Mouse (Mus musculus): ENCODE data around the gene Cracr2b. TPM values are rescaled to one million over a fixed set of nuclear protein-coding genes. Genes with fewer than 3 reads are reported as not detected.

The Cracr2b gene
- polyA plus RNA-seq, 1 experiment from 2014 or later, result 20.2 TPM

DNA sequence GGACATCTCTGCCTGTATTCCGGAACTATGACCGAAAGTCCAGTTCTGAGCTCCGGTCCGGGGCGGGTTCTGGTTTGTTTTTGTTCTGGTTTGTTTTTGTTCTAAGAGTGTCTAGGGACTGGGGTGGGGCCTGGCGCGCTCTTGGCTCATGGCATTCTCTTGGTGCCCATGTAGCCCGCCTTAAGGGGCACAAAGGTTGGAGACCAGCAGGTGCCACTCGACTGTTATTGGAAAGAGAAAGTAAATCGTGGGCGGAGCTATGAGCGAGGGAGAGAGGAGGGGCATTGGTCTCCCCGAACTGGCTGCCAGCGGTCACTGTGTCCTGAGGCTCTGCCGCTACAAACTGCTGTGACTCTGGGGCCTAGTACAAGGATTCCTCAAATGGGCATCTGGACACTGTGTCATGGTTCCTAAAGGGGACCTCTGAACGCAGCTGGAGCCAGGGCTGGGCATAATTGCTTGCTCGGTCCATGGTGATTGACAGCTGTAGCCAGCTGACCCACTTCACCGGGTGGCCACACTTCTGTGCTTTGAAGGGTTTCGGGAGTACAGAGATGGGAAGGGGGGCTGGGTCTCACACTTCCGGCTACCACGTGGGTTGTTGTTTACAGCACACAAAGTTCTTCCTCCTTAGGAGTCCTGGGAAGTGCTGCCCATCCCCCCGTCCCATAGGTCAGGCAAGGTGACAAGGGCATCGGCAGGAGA lies 5.1 kb upstream of the Cracr2b start:
- Histone ChIP-seq H3K36me3 (ENCODE audit: control insufficient read depth, insufficient read depth, low read length) (peaks cover 20% of the 10 kb centered on the region), H3K27me3 (ENCODE audit: control insufficient read depth, insufficient read depth, low read length) (no peaks in the 10 kb centered on the region), H3K9me3 (ENCODE audit: control insufficient read depth, low read depth, low read length) (no peaks in the 10 kb centered on the region), H3K4me2 (replicated peaks; ENCODE audit: low read depth, low read length) (peak overlapping the region; percentile 93), H3K4me3 (ENCODE audit: low read depth, low read length) (peak overlapping the region; percentile 74), H3K27ac (ENCODE audit: low read length) (peak overlapping the region; percentile 55; the same call in 1 of the 2 replicates), H3K4me1 (ENCODE audit: control insufficient read depth, insufficient read depth, low read length) (peaks cover 12% of the 10 kb centered on the region; the same call in 1 of the 2 replicates), H3K9ac (replicated peaks; ENCODE audit: low read depth, low read length) (peak overlapping the region; percentile 48)
- WGBS, result 2% methylated on average over 23 of the region's 23 CpGs
- ATAC-seq (ENCODE audit: insufficient number of reproducible peaks, insufficient read depth, low FRiP score, low read depth), result peak; percentile 24

DNA sequence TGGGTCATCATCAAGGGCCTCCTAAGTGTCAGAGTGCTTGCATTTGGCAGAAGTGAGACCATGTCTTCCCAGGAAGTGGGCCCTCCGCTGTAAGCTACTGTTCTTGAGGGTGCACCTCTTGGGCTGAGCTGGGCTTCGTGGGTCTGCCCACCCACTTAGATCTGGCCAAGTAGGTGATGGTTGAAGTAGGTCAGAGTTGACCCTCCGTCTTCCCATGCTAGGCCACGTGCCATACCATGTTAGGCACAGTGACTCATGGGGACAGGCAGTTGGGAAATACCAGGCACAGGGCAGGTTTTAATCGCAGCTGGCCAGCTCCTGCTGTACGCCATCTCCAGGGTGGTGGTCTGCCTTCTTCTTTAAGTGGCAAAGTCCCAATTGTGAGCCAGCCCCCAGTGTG lies 4.2 kb upstream of the Cracr2b start:
- no peak for ATAC-seq (ENCODE audit: insufficient number of reproducible peaks, insufficient read depth, low FRiP score, low read depth)
- no peak overlapping the region for H3K4me2 ChIP-seq (replicated peaks; ENCODE audit: low read depth, low read length)
- no peaks in the 10 kb centered on the region for H3K9me3 ChIP-seq (ENCODE audit: control insufficient read depth, low read depth, low read length)
- no peak overlapping the region for H3K4me3 ChIP-seq (ENCODE audit: low read depth, low read length)
- WGBS, result 85% methylated on average over 6 of the region's 6 CpGs
- no peak overlapping the region for H3K9ac ChIP-seq (replicated peaks; ENCODE audit: low read depth, low read length)
- peaks cover 11% of the 10 kb centered on the region; the same call in 1 of the 2 replicates for H3K36me3 ChIP-seq (ENCODE audit: control insufficient read depth, insufficient read depth, low read length)
- peaks cover 22% of the 10 kb centered on the region for H3K4me1 ChIP-seq (ENCODE audit: control insufficient read depth, insufficient read depth, low read length)
- H3K27ac ChIP-seq (ENCODE audit: low read length), result no peak overlapping the region
- no peaks in the 10 kb centered on the region for H3K27me3 ChIP-seq (ENCODE audit: control insufficient read depth, insufficient read depth, low read length)

DNA sequence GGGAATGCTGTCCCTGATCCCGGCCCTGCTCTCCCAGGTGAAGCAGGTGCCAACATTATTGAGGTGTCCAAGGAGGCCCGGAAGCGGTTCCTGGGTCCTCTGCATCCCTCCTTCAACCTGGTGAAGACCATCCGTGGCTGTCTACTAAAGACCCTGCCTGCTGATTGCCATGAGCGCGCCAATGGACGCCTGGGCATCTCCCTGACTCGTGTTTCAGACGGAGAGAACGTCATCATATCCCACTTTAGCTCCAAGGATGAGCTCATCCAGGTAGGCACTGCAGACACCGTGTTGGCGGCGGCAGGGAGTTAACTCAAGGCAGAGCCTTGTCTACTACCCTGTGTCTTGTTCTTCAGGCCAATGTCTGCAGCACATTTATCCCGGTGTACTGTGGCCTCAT lies 3.7 kb upstream of the Cracr2b start:
- H3K27me3 ChIP-seq (ENCODE audit: control insufficient read depth, insufficient read depth, low read length), result peaks cover 3% of the 10 kb centered on the region; the same call in 1 of the 2 replicates
- H3K4me3 ChIP-seq (ENCODE audit: low read depth, low read length), result no peak overlapping the region
- WGBS, result 91% methylated on average over 14 of the region's 14 CpGs
- no peak overlapping the region for H3K9ac ChIP-seq (replicated peaks; ENCODE audit: low read depth, low read length)
- no peak overlapping the region for H3K27ac ChIP-seq (ENCODE audit: low read length)
- H3K36me3 ChIP-seq (ENCODE audit: control insufficient read depth, insufficient read depth, low read length), result peaks cover 6% of the 10 kb centered on the region; the same call in 1 of the 2 replicates
- no peak for ATAC-seq (ENCODE audit: insufficient number of reproducible peaks, insufficient read depth, low FRiP score, low read depth)
- no peak overlapping the region for H3K4me2 ChIP-seq (replicated peaks; ENCODE audit: low read depth, low read length)
- H3K4me1 ChIP-seq (ENCODE audit: control insufficient read depth, insufficient read depth, low read length), result peaks cover 23% of the 10 kb centered on the region
- H3K9me3 ChIP-seq (ENCODE audit: control insufficient read depth, low read depth, low read length), result no peaks in the 10 kb centered on the region

DNA sequence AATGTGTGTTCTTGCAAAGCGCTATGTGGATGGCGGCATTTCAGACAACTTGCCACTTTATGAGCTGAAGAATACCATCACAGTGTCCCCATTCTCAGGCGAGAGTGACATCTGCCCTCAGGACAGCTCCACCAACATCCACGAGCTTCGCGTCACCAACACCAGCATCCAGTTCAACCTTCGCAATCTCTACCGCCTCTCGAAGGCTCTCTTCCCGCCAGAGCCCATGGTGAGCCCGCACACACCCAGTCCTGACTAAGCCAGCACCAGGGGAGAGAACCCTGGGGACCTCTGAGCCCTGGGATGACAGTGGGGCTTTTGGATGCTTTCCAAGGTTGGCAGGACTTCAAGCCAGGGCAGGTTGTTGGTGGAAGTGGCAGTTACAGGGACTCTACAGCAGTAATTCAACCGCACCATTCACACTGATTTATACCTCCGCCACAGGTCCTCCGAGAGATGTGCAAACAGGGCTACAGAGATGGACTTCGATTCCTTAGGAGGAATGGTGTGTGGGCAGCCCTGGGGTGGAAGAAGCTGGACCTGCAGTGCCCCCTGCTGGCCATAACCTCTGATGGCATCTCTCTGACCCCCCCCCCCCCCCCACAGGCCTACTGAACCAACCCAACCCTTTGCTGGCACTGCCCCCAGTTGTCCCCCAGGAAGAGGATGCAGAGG lies 2.8 kb upstream of the Cracr2b start:
- no peak overlapping the region for H3K4me2 ChIP-seq (replicated peaks; ENCODE audit: low read depth, low read length)
- no peak overlapping the region for H3K4me3 ChIP-seq (ENCODE audit: low read depth, low read length)
- no peak for ATAC-seq (ENCODE audit: insufficient number of reproducible peaks, insufficient read depth, low FRiP score, low read depth)
- peaks cover 9% of the 10 kb centered on the region; the same call in 1 of the 2 replicates for H3K27me3 ChIP-seq (ENCODE audit: control insufficient read depth, insufficient read depth, low read length)
- H3K27ac ChIP-seq (ENCODE audit: low read length), result no peak overlapping the region
- peaks cover 6% of the 10 kb centered on the region; the same call in 1 of the 2 replicates for H3K36me3 ChIP-seq (ENCODE audit: control insufficient read depth, insufficient read depth, low read length)
- no peaks in the 10 kb centered on the region for H3K9me3 ChIP-seq (ENCODE audit: control insufficient read depth, low read depth, low read length)
- H3K4me1 ChIP-seq (ENCODE audit: control insufficient read depth, insufficient read depth, low read length), result peaks cover 23% of the 10 kb centered on the region
- WGBS, result 72% methylated on average over 15 of the region's 15 CpGs
- no peak overlapping the region for H3K9ac ChIP-seq (replicated peaks; ENCODE audit: low read depth, low read length)

DNA sequence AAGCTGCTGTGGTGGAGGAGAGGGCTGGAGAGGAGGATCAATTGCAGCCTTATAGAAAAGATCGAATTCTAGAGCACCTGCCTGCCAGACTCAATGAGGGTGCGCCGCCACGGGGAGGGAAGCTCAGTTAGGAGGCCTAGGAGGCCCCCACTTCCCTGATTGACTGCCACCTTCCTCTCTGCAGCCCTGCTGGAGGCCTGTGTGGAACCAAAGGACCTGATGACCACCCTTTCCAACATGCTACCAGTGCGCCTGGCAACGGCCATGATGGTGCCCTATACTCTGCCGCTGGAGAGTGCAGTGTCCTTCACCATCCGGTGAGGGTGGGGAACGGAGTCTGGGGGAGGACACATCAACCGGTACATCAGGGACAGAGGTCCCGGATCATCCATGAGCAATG lies 2.2 kb upstream of the Cracr2b start:
- H3K27ac ChIP-seq (ENCODE audit: low read length), result no peak overlapping the region
- no peak overlapping the region for H3K4me2 ChIP-seq (replicated peaks; ENCODE audit: low read depth, low read length)
- ATAC-seq (ENCODE audit: insufficient number of reproducible peaks, insufficient read depth, low FRiP score, low read depth), result no peak
- 89% methylated on average over 11 of the region's 11 CpGs for WGBS
- H3K27me3 ChIP-seq (ENCODE audit: control insufficient read depth, insufficient read depth, low read length), result peaks cover 12% of the 10 kb centered on the region; the same call in 1 of the 2 replicates
- no peak overlapping the region for H3K4me3 ChIP-seq (ENCODE audit: low read depth, low read length)
- H3K36me3 ChIP-seq (ENCODE audit: control insufficient read depth, insufficient read depth, low read length), result peaks cover 6% of the 10 kb centered on the region; the same call in 1 of the 2 replicates
- H3K9me3 ChIP-seq (ENCODE audit: control insufficient read depth, low read depth, low read length), result no peaks in the 10 kb centered on the region
- no peak overlapping the region for H3K9ac ChIP-seq (replicated peaks; ENCODE audit: low read depth, low read length)
- H3K4me1 ChIP-seq (ENCODE audit: control insufficient read depth, insufficient read depth, low read length), result peaks cover 23% of the 10 kb centered on the region

DNA sequence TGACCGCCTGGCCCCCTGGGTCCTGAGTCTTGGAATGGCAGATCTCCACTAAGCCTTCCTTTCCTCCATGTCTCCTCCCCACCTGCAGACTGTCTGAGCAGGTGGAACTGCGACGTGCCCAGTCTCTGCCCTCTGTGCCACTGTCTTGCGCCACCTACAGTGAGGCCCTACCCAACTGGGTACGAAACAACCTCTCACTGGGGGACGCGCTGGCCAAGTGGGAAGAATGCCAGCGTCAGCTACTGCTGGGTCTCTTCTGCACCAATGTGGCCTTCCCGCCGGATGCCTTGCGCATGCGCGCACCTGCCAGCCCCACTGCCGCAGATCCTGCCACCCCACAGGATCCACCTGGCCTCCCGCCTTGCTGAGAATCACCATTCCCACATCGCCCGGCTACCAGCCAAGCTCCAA lies 1.6 kb upstream of the Cracr2b start:
- Histone ChIP-seq H3K4me2 (replicated peaks; ENCODE audit: low read depth, low read length) (no peak overlapping the region), H3K4me1 (ENCODE audit: control insufficient read depth, insufficient read depth, low read length) (peaks cover 24% of the 10 kb centered on the region), H3K36me3 (ENCODE audit: control insufficient read depth, insufficient read depth, low read length) (peaks cover 6% of the 10 kb centered on the region; the same call in 1 of the 2 replicates), H3K27ac (ENCODE audit: low read length) (no peak overlapping the region), H3K4me3 (ENCODE audit: low read depth, low read length) (no peak overlapping the region), H3K9me3 (ENCODE audit: control insufficient read depth, low read depth, low read length) (no peaks in the 10 kb centered on the region), H3K9ac (replicated peaks; ENCODE audit: low read depth, low read length) (no peak overlapping the region), H3K27me3 (ENCODE audit: control insufficient read depth, insufficient read depth, low read length) (peaks cover 18% of the 10 kb centered on the region; the same call in 1 of the 2 replicates)
- WGBS, result 89% methylated on average over 17 of the region's 17 CpGs
- ATAC-seq (ENCODE audit: insufficient number of reproducible peaks, insufficient read depth, low FRiP score, low read depth), result no peak

DNA sequence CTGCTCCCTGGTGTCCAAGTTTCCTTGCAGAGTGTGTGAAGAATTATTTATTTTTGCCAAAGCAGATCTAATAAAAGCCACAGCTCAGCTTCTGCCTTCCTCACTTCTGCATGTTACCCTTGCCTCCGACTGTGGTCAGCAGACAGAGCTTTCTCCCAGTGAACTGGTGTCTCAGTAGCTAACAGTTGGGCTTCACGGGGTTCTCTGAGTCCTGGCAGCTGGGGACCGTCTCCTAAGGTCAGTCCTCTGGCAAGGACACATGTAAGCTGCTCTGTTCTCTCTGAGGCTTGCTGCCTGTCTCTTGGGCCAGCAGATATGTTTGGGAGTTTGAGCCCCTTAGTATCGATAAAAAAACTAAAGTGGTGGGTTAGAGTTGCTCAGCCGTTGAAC lies 898 bp upstream of the Cracr2b start:
- Histone ChIP-seq H3K27me3 (ENCODE audit: control insufficient read depth, insufficient read depth, low read length) (peaks cover 19% of the 10 kb centered on the region; the same call in 1 of the 2 replicates), H3K4me2 (replicated peaks; ENCODE audit: low read depth, low read length) (no peak overlapping the region), H3K9me3 (ENCODE audit: control insufficient read depth, low read depth, low read length) (no peaks in the 10 kb centered on the region), H3K27ac (ENCODE audit: low read length) (0 out of 2 replicates have a peak overlapping the region, but pooled peaks have one; percentile 6), H3K36me3 (ENCODE audit: control insufficient read depth, insufficient read depth, low read length) (peaks cover 6% of the 10 kb centered on the region; the same call in 1 of the 2 replicates), H3K9ac (replicated peaks; ENCODE audit: low read depth, low read length) (no peak overlapping the region), H3K4me1 (ENCODE audit: control insufficient read depth, insufficient read depth, low read length) (peaks cover 30% of the 10 kb centered on the region), H3K4me3 (ENCODE audit: low read depth, low read length) (no peak overlapping the region)
- 45% methylated on average over 5 of the region's 5 CpGs for WGBS
- ATAC-seq (ENCODE audit: insufficient number of reproducible peaks, insufficient read depth, low FRiP score, low read depth), result no peak

DNA sequence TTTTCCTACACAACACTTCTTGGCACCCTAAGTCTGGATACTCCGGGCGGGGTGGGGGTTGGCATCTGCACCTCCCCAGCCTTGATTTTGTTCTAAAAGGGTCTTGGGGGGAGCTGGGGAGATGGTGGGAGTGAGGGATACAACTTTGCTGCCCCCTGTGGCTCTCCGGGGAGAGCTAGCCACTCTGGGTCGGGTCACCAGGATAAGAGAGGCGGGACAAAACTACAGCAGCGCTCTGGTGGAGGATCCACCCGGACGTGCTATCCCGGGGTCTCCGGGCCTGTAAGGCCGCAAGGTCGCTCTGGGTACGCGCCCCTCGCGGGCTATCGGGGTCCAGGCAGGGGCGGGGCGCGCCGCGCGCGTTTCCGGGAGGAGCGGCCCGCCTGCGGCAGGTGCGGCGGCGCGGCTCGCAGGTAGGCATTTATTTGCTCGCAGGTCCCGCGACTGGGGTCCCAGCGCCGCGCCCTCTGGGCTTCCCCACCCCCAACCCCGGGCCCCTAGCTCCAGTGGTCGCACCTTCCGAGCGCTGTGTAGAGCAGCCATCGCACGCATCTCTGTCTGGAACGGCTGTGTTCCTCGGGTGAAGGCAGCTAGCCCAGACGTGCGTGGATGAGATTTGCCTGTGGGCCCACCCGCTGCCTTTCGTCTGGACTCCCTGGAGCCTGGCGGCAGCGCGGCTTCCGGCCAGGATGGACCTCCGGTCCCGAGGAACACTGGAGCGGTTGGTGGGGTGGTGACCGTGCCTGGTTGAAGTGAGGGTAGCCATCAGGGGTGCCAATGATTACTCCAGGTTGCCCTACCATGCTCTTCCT lies 833 bp downstream of the Cracr2b start:
- peaks cover 6% of the 10 kb centered on the region; the same call in 1 of the 2 replicates for H3K36me3 ChIP-seq (ENCODE audit: control insufficient read depth, insufficient read depth, low read length)

More for the DNA sequence above, 833 bp downstream of the Cracr2b start:
- ATAC-seq (ENCODE audit: insufficient number of reproducible peaks, insufficient read depth, low FRiP score, low read depth), result no peak
- H3K4me2 ChIP-seq (replicated peaks; ENCODE audit: low read depth, low read length), result peak overlapping the region; percentile 70
- peaks cover 31% of the 10 kb centered on the region for H3K4me1 ChIP-seq (ENCODE audit: control insufficient read depth, insufficient read depth, low read length)
- H3K4me3 ChIP-seq (ENCODE audit: low read depth, low read length), result peak overlapping the region; percentile 37
- no peak overlapping the region for H3K27ac ChIP-seq (ENCODE audit: low read length)
- WGBS, result 3% methylated on average over 57 of the region's 59 CpGs
- H3K27me3 ChIP-seq (ENCODE audit: control insufficient read depth, insufficient read depth, low read length), result peaks cover 19% of the 10 kb centered on the region; the same call in 1 of the 2 replicates
- no peak overlapping the region; the same call in 1 of the 2 replicates for H3K9ac ChIP-seq (replicated peaks; ENCODE audit: low read depth, low read length)
- H3K9me3 ChIP-seq (ENCODE audit: control insufficient read depth, low read depth, low read length), result no peaks in the 10 kb centered on the region

All from stomach, embryonic 14.5 days (tissue).